Mouse (Mus musculus) cerebellum, adult 18-20 months (tissue): ENCODE measurements around the gene Intu.

Experiments
- DNase-seq, 2 experiments: peaks; one replicate each; pipeline ENCODE4 v3.0.0; 2021

Intu gene

GRCm38 (mm10) chr3:40527976-40528950 is 2.8 kb upstream of the Intu start:
- DNase-seq = no peak

- DNase-seq = no peak
Measured at GRCm38 (mm10) chr3:40528958-40529357, 2.1 kb upstream of the Intu start.

GRCm38 (mm10) chr3:40530845-40531244 is 241 bp upstream of the Intu start:
- no peak for DNase-seq

GRCm38 (mm10) chr3:40532256-40532655 is 1.2 kb downstream of the Intu start:
- DNase-seq = no peak

- no peak for DNase-seq
Measured at GRCm38 (mm10) chr3:40534141-40534540, 3.1 kb downstream of the Intu start.

- peak; percentile 89 to 91 for DNase-seq
Measured at GRCm38 (mm10) chr3:40540567-40541554, 9.8 kb downstream of the Intu start.

GRCm38 (mm10) chr3:40546621-40547020 is 15.5 kb downstream of the Intu start:
- DNase-seq = no peak

- no peak for DNase-seq
Measured at GRCm38 (mm10) chr3:40652941-40653352, 121.9 kb downstream of the Intu start.

- DNase-seq = no peak
Measured at GRCm38 (mm10) chr3:40653582-40653981, 122.5 kb downstream of the Intu start.

- DNase-seq = no peak
Measured at GRCm38 (mm10) chr3:40654028-40654427, 122.9 kb downstream of the Intu start.

- no peak for DNase-seq
Measured at GRCm38 (mm10) chr3:40655571-40655970, 124.5 kb downstream of the Intu start.

GRCm38 (mm10) chr3:40656339-40656738 is 125.3 kb downstream of the Intu start:
- DNase-seq = no peak

- no peak for DNase-seq
Measured at GRCm38 (mm10) chr3:40660231-40660630, 129.1 kb downstream of the Intu start.

GRCm38 (mm10) chr3:40666109-40666508 is 135.0 kb downstream of the Intu start:
- peak; percentile 53 to 64 for DNase-seq

GRCm38 (mm10) chr3:40666861-40667719 is 136.0 kb downstream of the Intu start:
- DNase-seq = no peak

- no peak for DNase-seq
Measured at GRCm38 (mm10) chr3:40668889-40669288, 137.8 kb downstream of the Intu start.

GRCm38 (mm10) chr3:40669395-40669794 is 138.3 kb downstream of the Intu start:
- DNase-seq = no peak

GRCm38 (mm10) chr3:40673515-40673914 is 142.4 kb downstream of the Intu start:
- no peak for DNase-seq

- DNase-seq = no peak
Measured at GRCm38 (mm10) chr3:40674873-40675405, 143.9 kb downstream of the Intu start.

GRCm38 (mm10) chr3:40678856-40679255 is 147.8 kb downstream of the Intu start:
- DNase-seq = no peak

- no peak for DNase-seq
Measured at GRCm38 (mm10) chr3:40682404-40682803, 151.3 kb downstream of the Intu start.

- DNase-seq = peak; percentile 46 to 57
Measured at GRCm38 (mm10) chr3:40683171-40683570, 152.1 kb downstream of the Intu start.
